Mouse (Mus musculus) myocyte (in vitro differentiated cells): ENCODE results near the gene A630023A22Rik. TPM values are rescaled to one million over a fixed set of nuclear protein-coding genes. Genes with fewer than 3 reads are reported as not detected.

Source experiments
- H3K27me3 ChIP-seq: one replicate; pipeline ENCODE4 v1.6.1; 2011; ENCODE audit not compliant: control insufficient read depth, insufficient read depth, insufficient read length
- H3K36me3 ChIP-seq: one replicate; pipeline ENCODE4 v1.6.1; 2011; ENCODE audit not compliant: control insufficient read depth, insufficient read depth
- H3K4me2 ChIP-seq: one replicate; pipeline ENCODE4 v1.6.1; 2011; ENCODE audit warnings: low read depth, control low read depth
- H3K4me3 ChIP-seq: one replicate; pipeline ENCODE4 v1.5.1; 2011; ENCODE audit warnings: mild to moderate bottlenecking, control low read depth, moderate library complexity
- H3K79me2 ChIP-seq: one replicate; pipeline ENCODE4 v1.6.1; 2011; ENCODE audit not compliant: control insufficient read depth, insufficient read depth
- H3ac ChIP-seq: one replicate; pipeline ENCODE4 v1.6.1; 2011; ENCODE audit not compliant: control insufficient read depth, insufficient read length
- CEBPB ChIP-seq: IDR thresholded peaks from 2 replicates; pipeline ENCODE4 v1.6.1; 2011; ENCODE audit warnings: mild to moderate bottlenecking, moderate library complexity; ENCODE audit not compliant: poor library complexity, insufficient read depth, severe bottlenecking
- E2F4 ChIP-seq: IDR thresholded peaks from one replicate; pipeline ENCODE4 v1.6.1; 2011; ENCODE audit warnings: mild to moderate bottlenecking, control low read depth, moderate library complexity; ENCODE audit not compliant: insufficient read depth
- MAX ChIP-seq: IDR thresholded peaks from one replicate; pipeline ENCODE4 v1.6.1; 2011; ENCODE audit warnings: low read depth, mild to moderate bottlenecking, control low read depth
- MYOD1 ChIP-seq, 3 experiments: IDR thresholded peaks; one replicate each; pipeline ENCODE4 v1.6.1; 2011; ENCODE audit warnings: control low read depth in 2 of 3, low read depth in 2 of 3, mild to moderate bottlenecking in 2 of 3, moderate library complexity in 1 of 3; ENCODE audit not compliant: insufficient read length in 2 of 3, control insufficient read depth in 1 of 3
- MYOG ChIP-seq, 3 experiments: IDR thresholded peaks; one replicate each; pipeline ENCODE4 v1.6.1; 2011; ENCODE audit warnings: control low read depth in 2 of 3, low read depth in 2 of 3, mild to moderate bottlenecking in 2 of 3; ENCODE audit not compliant: insufficient read length in 2 of 3, control insufficient read depth in 1 of 3, insufficient read depth in 1 of 3
- POLR2A ChIP-seq: IDR thresholded peaks from one replicate; pipeline ENCODE4 v1.6.1; 2011; ENCODE audit warnings: low read depth, mild to moderate bottlenecking, control low read depth, moderate library complexity; ENCODE audit not compliant: insufficient read length
- POLR2AphosphoS2 ChIP-seq: IDR thresholded peaks from one replicate; pipeline ENCODE4 v1.6.1; 2011; ENCODE audit warnings: low read depth, control low read depth; ENCODE audit not compliant: insufficient read length
- REST ChIP-seq: IDR thresholded peaks from one replicate; pipeline ENCODE4 v1.6.1; 2011; ENCODE audit warnings: mild to moderate bottlenecking, control low read depth, moderate library complexity; ENCODE audit not compliant: insufficient read depth, insufficient read length
- SRF ChIP-seq: IDR thresholded peaks from one replicate; pipeline ENCODE4 v1.6.1; 2011; ENCODE audit warnings: low read depth; ENCODE audit not compliant: control insufficient read depth, insufficient read length
- TCF12 ChIP-seq: IDR thresholded peaks from one replicate; pipeline ENCODE4 v1.6.1; 2011; ENCODE audit warnings: mild to moderate bottlenecking, control low read depth; ENCODE audit not compliant: poor library complexity, insufficient read depth, severe bottlenecking
- TCF3 ChIP-seq: IDR thresholded peaks from one replicate; pipeline ENCODE4 v1.6.1; 2011; ENCODE audit warnings: low read depth, control low read depth; ENCODE audit not compliant: insufficient read length
- USF1 ChIP-seq: IDR thresholded peaks from one replicate; pipeline ENCODE4 v1.6.1; 2011; ENCODE audit warnings: low read depth, mild to moderate bottlenecking, control low read depth, moderate library complexity
- polyA plus RNA-seq: library from polyadenylated mRNA; unstranded; fragments of >200 nt; fragmentation: generic; extraction: Trizol; gene quantifications from one replicate; pipeline ENCODE4 v1.2.1, GENCODE M21; 2012; ENCODE audit warnings: missing spikeins

The A630023A22Rik gene
- polyA plus RNA-seq, 1 experiment: 1.0 TPM

GRCm38 (mm10) chr14:34071665-34072064 is 30.9 kb downstream of the A630023A22Rik start:
- no peak for TF ChIP-seq REST
- TF ChIP-seq MYOG (IDR thresholded peaks at IDR 0.05; ENCODE audit: control insufficient read depth in 1 of 3, insufficient read depth in 1 of 3, insufficient read length in 2 of 3, low read depth in 2 of 3): no peak
- TF ChIP-seq POLR2AphosphoS2: no peak
- TF ChIP-seq SRF: no peak
- no peak for TF ChIP-seq E2F4
- no peak for TF ChIP-seq TCF3
- TF ChIP-seq USF1: no peak
- no peak for TF ChIP-seq MYOD1 (IDR thresholded peaks at IDR 0.05; ENCODE audit: control insufficient read depth in 1 of 3, insufficient read length in 2 of 3, low read depth in 2 of 3)
- no peak for TF ChIP-seq CEBPB
- TF ChIP-seq MAX: no peak
- TF ChIP-seq POLR2A: no peak
- no peak for TF ChIP-seq TCF12
- Histone ChIP-seq H3K4me3 (no peak overlapping the region), H3K79me2 (no peaks in the 10 kb centered on the region)

DNA sequence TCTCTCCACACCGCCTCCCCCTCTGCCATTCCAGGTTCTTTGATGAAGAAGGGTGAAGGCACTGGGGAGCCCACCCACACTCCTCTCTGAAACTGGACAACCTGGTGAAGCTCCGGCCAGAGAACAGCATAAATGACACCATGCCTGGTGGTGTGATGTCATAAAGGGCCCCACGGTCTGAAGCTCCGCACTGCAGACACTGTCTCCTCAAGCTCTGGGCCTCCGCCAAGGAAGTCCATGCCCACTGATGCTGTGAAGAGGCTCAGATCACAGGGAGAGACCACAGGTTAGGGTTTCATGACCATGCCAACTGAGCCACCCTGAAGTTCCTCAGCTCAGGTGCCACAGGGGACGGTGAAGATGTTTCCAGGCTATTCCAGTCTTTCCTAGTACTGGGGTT is 50.0 kb downstream of the A630023A22Rik start, which contains the start of gene Antxrl:
Gene Antxrl (plus strand): TSS at position 192 of the 400 bp plus-strand sequence.
- Histone ChIP-seq H3K4me2 (no peak within 1 kb of the TSS), H3K36me3 (no peaks in the 10 kb centered on the region), H3ac (no peak within 1 kb of the TSS), H3K4me3 (no peak within 1 kb of the TSS), H3K27me3 (no peaks in the 10 kb centered on the region), H3K79me2 (no peaks in the 10 kb centered on the region)
- TF ChIP-seq TCF3 (no peak), MAX (no peak), POLR2A (no peak), CEBPB (no peak), POLR2AphosphoS2 (no peak), MYOD1 (IDR thresholded peaks at IDR 0.05; ENCODE audit: control insufficient read depth in 1 of 3, insufficient read length in 2 of 3, low read depth in 2 of 3) (no peak), REST (no peak), SRF (no peak), E2F4 (no peak), MYOG (IDR thresholded peaks at IDR 0.05; ENCODE audit: control insufficient read depth in 1 of 3, insufficient read depth in 1 of 3, insufficient read length in 2 of 3, low read depth in 2 of 3) (no peak)

More at GRCm38 (mm10) chr14:34071665-34072064, 30.9 kb downstream of the A630023A22Rik start:
- no peaks in the 10 kb centered on the region for H3K36me3 ChIP-seq
- H3ac ChIP-seq: no peak overlapping the region
- no peaks in the 10 kb centered on the region for H3K27me3 ChIP-seq
- H3K4me2 ChIP-seq: no peak overlapping the region

- Histone ChIP-seq H3ac (no peak overlapping the region), H3K27me3 (no peaks in the 10 kb centered on the region), H3K4me3 (no peak overlapping the region), H3K79me2 (no peaks in the 10 kb centered on the region), H3K4me2 (no peak overlapping the region), H3K36me3 (no peaks in the 10 kb centered on the region)
- TF ChIP-seq TCF3 (no peak), CEBPB (no peak), SRF (no peak), POLR2AphosphoS2 (no peak), MYOG (IDR thresholded peaks at IDR 0.05; ENCODE audit: control insufficient read depth in 1 of 3, insufficient read depth in 1 of 3, insufficient read length in 2 of 3, low read depth in 2 of 3) (no peak), MAX (no peak)
Measured at GRCm38 (mm10) chr14:34050101-34050779, 52.3 kb downstream of the A630023A22Rik start.

- TF ChIP-seq POLR2AphosphoS2: no peak
- no peak for TF ChIP-seq MAX
- TF ChIP-seq MYOG (IDR thresholded peaks at IDR 0.05; ENCODE audit: control insufficient read depth in 1 of 3, insufficient read depth in 1 of 3, insufficient read length in 2 of 3, low read depth in 2 of 3): no peak
- no peak for TF ChIP-seq E2F4
- TF ChIP-seq CEBPB: no peak
- no peak for TF ChIP-seq TCF12
- TF ChIP-seq MYOD1 (IDR thresholded peaks at IDR 0.05; ENCODE audit: control insufficient read depth in 1 of 3, insufficient read length in 2 of 3, low read depth in 2 of 3): no peak
- TF ChIP-seq TCF3: no peak
- no peak for TF ChIP-seq REST
- no peak for TF ChIP-seq POLR2A
- no peak for TF ChIP-seq SRF
- no peak for TF ChIP-seq USF1
- no peaks in the 10 kb centered on the region for H3K79me2 ChIP-seq
- no peaks in the 10 kb centered on the region for H3K27me3 ChIP-seq
- no peaks in the 10 kb centered on the region for H3K36me3 ChIP-seq
- no peak overlapping the region for H3ac ChIP-seq
- H3K4me3 ChIP-seq: no peak overlapping the region
- H3K4me2 ChIP-seq: no peak overlapping the region
Measured at GRCm38 (mm10) chr14:34043341-34043740, 59.2 kb downstream of the A630023A22Rik start.

DNA sequence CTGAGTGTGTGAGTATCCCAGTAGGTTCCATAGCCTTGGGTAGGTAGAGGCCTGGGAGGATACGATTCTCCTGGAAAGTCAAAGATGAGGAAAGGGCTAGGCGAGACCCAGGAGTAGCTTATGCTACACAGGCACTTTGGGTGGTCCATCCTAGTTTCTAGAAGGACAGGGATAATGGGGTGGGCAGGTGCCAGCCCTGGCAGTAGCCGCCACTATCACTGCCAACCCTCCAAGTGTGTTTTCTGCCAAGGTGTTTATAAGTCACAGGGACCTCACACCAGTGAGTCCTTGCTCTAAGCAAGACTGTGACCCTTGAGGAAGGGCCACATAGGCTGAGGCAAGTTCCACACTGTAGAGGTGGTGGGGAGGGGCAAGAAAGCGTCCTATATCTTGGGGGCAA is 61.3 kb downstream of the A630023A22Rik start:
- no peak overlapping the region for H3K4me2 ChIP-seq
- H3K79me2 ChIP-seq: no peaks in the 10 kb centered on the region
- no peak overlapping the region for H3K4me3 ChIP-seq
- H3ac ChIP-seq: no peak overlapping the region
- TF ChIP-seq REST (no peak), TCF3 (no peak), POLR2AphosphoS2 (no peak), MYOG (IDR thresholded peaks at IDR 0.05; ENCODE audit: control insufficient read depth in 1 of 3, insufficient read depth in 1 of 3, insufficient read length in 2 of 3, low read depth in 2 of 3) (no peak), TCF12 (no peak), SRF (no peak), POLR2A (no peak), E2F4 (no peak), MYOD1 (IDR thresholded peaks at IDR 0.05; ENCODE audit: control insufficient read depth in 1 of 3, insufficient read length in 2 of 3, low read depth in 2 of 3) (no peak), USF1 (no peak), CEBPB (no peak), MAX (no peak)
- no peaks in the 10 kb centered on the region for H3K27me3 ChIP-seq
- no peaks in the 10 kb centered on the region for H3K36me3 ChIP-seq
